Mouse (Mus musculus) embryonic fibroblast, embryonic 13.5 days (primary cell): ENCODE data around the gene Acd. TPM values are rescaled to one million over a fixed set of nuclear protein-coding genes. Genes with fewer than 3 reads are reported as not detected.

Experiments used
- H3K27ac ChIP-seq: 2 replicates; pipeline ENCODE4 v1.5.1; 2012; ENCODE audit warnings: low read length, control low read depth, inconsistent platforms; ENCODE audit not compliant: insufficient read depth
- H3K4me1 ChIP-seq: 2 replicates; pipeline ENCODE4 v1.6.1; 2011; ENCODE audit warnings: low read length; ENCODE audit not compliant: control insufficient read depth, insufficient read depth
- H3K4me3 ChIP-seq: 2 replicates; pipeline ENCODE4 v1.5.1; 2011; ENCODE audit warnings: mild to moderate bottlenecking, control low read depth, low read length; ENCODE audit not compliant: insufficient read depth
- CTCF ChIP-seq: IDR thresholded peaks from 2 replicates; pipeline ENCODE4 v1.5.1; 2011; ENCODE audit warnings: mild to moderate bottlenecking, control low read depth, low read length, moderate library complexity, borderline replicate concordance; ENCODE audit not compliant: insufficient read depth
- POLR2A ChIP-seq: IDR thresholded peaks from 2 replicates; pipeline ENCODE4 v1.6.1; 2011; ENCODE audit warnings: low read depth, mild to moderate bottlenecking, control low read depth, low read length, moderate library complexity
- polyA plus RNA-seq: library from polyadenylated mRNA; stranded (reverse); fragments of >200 nt; gene quantifications from 2 replicates; pipeline ENCODE4 v1.2.4, GENCODE M21; 2011; ENCODE audit warnings: low read depth; ENCODE audit not compliant: missing spikeins, insufficient read length

The Acd gene
- polyA plus RNA-seq, 1 experiment = 26.5 TPM

DNA sequence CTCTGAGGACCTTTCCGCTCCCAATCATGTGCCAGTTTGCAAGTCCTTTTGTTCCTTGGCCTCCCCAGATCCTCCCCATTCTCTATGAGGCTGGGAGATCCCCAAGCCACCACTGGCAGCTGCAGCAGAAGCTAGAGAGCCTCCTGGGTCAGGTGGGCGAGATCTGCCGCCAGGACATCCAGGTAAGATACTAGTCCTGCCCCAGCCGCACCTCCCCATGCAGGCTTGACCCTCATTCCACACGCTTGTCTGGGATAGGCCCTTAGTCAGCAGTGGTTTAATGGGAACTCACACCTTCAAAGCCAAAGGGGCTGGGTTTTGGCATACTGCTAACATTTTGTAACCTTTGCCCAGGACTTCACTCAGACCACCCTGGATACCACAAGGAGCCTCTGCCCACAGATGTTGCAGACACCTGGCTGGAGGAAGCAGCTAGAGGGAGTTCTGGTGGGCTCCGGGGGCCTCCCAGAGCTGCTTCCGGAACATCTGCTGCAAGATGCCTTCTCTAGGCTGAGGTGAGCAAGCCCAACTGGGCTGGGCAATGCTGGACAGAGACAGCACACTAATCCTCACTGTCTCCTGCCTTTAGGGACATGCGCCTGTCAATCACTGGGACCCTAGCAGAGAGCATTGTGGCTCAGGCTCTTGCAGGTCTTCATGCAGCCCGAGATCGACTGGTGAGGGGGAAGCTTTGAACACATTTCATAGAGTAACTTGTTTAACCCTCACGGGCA is 8.3 kb downstream of the Acd start:
- Histone ChIP-seq H3K27ac (no peak overlapping the region), H3K4me3 (no peak overlapping the region), H3K4me1 (no peaks in the 10 kb centered on the region)
- no peak for TF ChIP-seq POLR2A
- no peak for TF ChIP-seq CTCF

DNA sequence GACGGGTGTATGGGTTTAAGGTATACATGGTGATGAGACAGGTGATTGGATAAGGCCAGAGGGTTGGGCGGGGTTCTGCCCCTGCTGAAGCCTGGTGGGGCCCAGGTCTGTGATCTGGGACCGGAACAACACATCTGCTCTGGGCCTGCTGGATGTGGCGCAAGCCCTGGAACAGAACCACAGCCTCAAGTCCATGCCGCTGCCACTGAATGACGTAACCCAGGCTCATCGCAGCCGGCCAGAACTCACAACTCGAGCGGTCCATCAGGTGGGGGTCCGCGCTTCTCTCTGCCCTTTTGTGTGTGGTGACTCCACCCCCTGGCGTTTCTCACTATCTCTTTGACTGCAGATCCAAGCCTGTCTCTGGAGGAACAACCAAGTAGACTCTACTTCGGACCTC is 9.9 kb downstream of the Acd start:
- no peak overlapping the region for H3K27ac ChIP-seq
- no peak overlapping the region for H3K4me3 ChIP-seq
- no peaks in the 10 kb centered on the region for H3K4me1 ChIP-seq
- no peak for TF ChIP-seq POLR2A
- TF ChIP-seq CTCF = no peak

DNA sequence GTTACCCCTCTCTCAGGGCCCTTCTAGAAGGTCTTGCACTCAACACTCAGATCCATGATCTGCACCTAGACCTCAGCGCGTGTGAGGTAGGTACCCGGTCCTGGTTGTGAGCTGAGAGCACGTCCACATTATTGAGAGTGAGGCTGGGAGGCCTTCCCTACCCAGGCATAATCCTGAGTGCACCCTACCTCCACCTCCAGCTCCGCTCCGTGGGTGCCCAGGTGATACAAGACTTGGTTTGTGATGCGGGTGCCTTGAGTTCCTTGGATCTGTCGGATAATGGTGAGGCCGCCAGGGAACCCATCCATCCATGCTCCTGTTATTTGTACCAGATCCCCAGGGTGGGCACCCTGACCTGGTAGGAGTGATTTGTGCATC is 10.9 kb downstream of the Acd start:
- no peak overlapping the region for H3K4me3 ChIP-seq
- TF ChIP-seq POLR2A = no peak
- TF ChIP-seq CTCF = no peak
- no peak overlapping the region for H3K27ac ChIP-seq
- H3K4me1 ChIP-seq = no peaks in the 10 kb centered on the region

DNA sequence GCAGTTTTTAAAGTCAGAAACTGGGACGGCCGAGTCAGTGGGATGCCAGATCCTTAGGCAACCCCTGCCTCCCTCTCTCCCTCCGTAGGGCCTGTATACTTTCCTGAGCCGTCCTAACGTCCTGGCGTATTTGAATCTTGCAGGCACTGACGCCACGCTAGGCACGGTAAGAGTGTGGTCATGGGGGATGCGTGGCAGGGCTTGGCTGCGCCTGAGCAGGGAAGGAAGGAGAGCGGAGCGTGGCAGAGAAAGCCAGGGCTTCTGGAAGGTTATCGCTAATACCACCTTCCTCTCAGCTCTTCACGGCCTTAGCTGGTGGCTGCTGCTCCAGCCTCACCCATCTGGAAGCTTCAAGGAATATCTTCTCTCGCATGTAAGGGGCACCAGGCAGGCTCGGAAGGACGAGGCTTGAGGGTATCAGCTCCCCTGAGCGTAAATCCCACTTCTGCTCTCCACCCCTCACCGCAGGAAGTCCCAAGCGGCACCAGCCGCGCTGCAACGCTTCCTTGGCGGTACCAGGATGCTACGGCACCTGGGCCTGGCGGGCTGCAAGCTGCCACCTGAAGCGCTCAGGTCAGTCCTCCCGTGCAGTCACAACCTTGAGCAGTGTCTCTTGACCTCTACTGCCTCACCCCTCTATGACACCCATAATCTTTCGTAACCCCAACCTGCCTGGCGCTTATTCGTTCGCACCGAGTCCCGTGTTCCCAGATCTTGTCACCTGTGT is 11.5 kb downstream of the Acd start:
- H3K4me3 ChIP-seq = no peak overlapping the region
- no peaks in the 10 kb centered on the region for H3K4me1 ChIP-seq
- TF ChIP-seq CTCF (no peak), POLR2A (no peak)
- H3K27ac ChIP-seq = no peak overlapping the region

DNA sequence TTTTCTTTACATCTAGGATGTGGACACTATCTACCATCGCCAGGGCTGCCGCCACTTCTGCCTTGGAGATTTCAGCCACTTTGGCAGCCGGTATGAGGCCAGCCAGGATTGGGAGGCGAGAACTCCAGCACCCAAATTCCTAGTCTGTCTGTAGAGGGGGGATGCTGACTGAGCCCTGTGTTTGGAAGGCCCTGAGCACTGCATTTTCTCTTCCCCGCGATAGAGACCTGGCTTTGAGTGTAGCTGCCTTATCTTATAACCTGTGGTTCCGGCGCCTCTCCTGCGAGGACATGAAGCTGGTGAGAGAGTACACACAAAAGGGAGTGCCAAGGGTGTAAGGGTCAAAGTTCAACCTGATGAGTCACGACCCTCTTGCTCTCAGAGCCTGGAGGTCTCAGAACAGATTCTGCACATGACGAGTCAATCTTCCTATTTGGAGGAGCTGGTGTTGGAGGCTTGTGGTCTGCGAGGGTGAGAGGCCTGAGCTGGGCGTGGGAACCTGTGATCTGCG is 12.6 kb downstream of the Acd start:
- H3K4me1 ChIP-seq = no peaks in the 10 kb centered on the region
- H3K4me3 ChIP-seq = no peak overlapping the region
- TF ChIP-seq CTCF (no peak), POLR2A (no peak)
- H3K27ac ChIP-seq = no peak overlapping the region

DNA sequence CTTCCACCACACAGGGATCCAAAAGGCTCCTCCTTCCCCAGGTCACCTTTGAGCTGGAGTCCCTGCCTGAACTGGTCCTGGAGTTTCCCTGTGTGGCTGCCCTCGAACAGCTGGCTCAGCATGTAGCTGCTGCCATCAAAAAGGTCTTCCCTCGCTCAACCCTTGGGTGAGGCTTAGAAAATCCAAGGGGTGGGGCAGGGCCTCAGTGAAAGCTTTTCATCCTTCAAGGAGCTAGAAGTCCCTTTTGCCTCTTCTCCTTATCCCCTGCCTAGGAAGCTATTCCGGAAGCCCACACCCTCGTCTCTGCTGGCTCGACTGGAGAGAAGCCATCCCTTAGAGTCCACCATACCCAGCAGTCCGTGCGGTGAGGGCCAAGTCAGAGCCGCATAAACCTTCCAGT is 13.4 kb downstream of the Acd start:
- no peak for TF ChIP-seq POLR2A
- no peak for TF ChIP-seq CTCF
- H3K4me3 ChIP-seq = no peak overlapping the region
- no peak overlapping the region for H3K27ac ChIP-seq
- H3K4me1 ChIP-seq = no peaks in the 10 kb centered on the region

DNA sequence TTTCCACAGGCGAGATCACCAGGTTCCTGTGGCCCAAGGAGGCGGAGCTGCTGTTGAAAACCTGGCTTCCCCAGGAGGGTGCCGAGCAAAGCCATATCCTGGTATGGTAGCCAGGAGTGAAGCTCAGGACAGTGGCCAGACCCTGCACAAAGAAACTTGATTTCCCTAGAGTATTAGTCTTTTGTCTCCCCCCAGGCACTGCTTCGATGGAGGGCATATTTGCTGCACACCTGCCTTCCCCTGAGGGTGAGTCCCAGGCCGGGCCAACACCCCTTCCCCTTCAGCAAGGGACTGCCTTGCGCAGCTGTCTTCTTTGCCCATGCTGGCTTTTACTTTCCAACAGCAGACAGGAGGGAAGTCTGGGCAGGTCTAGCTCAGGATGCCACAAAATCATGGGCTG is 14.4 kb downstream of the Acd start:
- TF ChIP-seq POLR2A = no peak
- no peak for TF ChIP-seq CTCF

DNA sequence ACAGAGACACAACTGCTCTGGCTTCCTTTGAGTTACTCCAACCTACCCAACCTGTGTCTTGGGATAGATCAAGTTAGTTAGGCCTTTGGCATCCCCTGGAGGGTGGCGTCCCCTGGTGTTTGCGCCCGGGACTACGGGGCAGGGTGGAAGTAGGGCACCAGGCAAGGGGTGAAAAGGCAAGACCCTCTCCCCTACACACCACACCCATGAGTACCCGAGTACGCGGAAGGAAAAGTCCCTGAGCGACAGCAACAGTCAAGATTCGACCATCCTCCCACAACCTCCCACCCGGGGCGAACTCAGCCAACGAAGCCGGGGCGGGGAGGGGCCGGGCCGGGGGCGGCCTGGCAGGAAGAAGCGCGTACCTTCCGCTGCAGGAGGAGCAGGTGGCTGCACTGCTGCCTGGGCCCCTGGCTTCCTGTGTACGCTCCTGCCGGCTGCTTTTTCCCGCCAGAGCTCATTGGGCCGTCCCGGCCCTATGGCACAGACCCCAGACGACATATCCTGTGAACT is 15.1 kb downstream of the Acd start, which contains the start of gene Carmil2:
Gene Carmil2 (plus strand): TSS at position 479 of the 513 bp plus-strand sequence.
- H3K27ac ChIP-seq = no peak within 1 kb of the TSS
- no peaks in the 10 kb centered on the region for H3K4me1 ChIP-seq
- TF ChIP-seq POLR2A (no peak), CTCF (peak; percentile 67)
- no peak within 1 kb of the TSS for H3K4me3 ChIP-seq

More for the DNA sequence above, 14.4 kb downstream of the Acd start:
- Histone ChIP-seq H3K4me1 (no peaks in the 10 kb centered on the region), H3K27ac (no peak overlapping the region), H3K4me3 (no peak overlapping the region)

DNA sequence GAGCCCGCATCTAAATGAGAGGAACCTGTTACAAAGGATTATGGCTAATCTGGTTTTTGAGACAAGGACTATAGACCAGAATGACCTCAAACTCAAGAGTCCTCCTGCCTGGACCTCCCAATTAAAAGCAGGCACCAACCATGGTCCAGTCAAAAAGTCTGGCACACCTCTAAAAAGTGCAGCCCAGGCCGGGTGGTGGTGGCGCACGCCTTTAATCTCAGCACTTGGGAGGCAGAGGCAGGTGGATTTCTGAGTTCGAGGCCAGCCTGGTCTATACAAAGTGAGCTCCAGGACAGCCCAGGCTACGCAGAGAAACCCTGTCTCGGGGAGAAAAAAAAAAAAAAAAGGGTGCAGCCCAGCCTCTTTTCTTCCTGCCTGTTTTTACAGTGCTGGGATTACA is 15.6 kb downstream of the Acd start:
- no peaks in the 10 kb centered on the region for H3K4me1 ChIP-seq
- H3K4me3 ChIP-seq = no peak overlapping the region
- H3K27ac ChIP-seq = no peak overlapping the region
- TF ChIP-seq POLR2A (no peak), CTCF (no peak)

DNA sequence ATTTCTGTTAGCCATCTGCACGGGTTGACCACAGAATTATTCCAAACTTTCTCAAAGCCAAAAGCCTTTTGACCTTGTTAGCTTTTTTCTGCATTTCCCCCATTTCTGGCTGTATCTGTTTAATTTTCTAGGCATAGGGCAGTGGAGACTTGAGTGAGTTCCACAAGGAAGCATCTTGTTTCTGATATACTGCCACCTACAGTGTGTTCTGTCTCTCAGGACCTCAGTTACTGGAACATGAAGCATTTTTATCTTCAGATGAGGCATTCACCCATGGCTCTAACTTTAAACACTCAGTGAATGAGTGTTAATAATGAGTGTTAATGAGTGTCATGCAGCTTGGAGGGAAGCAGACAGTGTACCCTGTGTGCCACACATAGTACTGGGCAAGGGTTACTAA is 23.0 kb downstream of the Acd start:
- H3K4me3 ChIP-seq = no peak overlapping the region
- H3K27ac ChIP-seq = no peak overlapping the region
- no peaks in the 10 kb centered on the region for H3K4me1 ChIP-seq
- TF ChIP-seq POLR2A (no peak), CTCF (no peak)
